Mouse (Mus musculus) effector memory CD4-positive, alpha-beta T cell, adult 7 months (primary cell): Measurements from ENCODE around the gene Olfml2b. TPM values are rescaled to one million over a fixed set of nuclear protein-coding genes. Genes with fewer than 3 reads are reported as not detected.

Experiments
- polyA plus RNA-seq: library from polyadenylated mRNA; unstranded; fragments of 100-300 nt; shearing (Covaris generic); gene quantifications from one replicate; pipeline ENCODE4 v1.2.1, GENCODE M21; 2017

The Olfml2b gene
- 0.44 TPM for polyA plus RNA-seq

DNA sequence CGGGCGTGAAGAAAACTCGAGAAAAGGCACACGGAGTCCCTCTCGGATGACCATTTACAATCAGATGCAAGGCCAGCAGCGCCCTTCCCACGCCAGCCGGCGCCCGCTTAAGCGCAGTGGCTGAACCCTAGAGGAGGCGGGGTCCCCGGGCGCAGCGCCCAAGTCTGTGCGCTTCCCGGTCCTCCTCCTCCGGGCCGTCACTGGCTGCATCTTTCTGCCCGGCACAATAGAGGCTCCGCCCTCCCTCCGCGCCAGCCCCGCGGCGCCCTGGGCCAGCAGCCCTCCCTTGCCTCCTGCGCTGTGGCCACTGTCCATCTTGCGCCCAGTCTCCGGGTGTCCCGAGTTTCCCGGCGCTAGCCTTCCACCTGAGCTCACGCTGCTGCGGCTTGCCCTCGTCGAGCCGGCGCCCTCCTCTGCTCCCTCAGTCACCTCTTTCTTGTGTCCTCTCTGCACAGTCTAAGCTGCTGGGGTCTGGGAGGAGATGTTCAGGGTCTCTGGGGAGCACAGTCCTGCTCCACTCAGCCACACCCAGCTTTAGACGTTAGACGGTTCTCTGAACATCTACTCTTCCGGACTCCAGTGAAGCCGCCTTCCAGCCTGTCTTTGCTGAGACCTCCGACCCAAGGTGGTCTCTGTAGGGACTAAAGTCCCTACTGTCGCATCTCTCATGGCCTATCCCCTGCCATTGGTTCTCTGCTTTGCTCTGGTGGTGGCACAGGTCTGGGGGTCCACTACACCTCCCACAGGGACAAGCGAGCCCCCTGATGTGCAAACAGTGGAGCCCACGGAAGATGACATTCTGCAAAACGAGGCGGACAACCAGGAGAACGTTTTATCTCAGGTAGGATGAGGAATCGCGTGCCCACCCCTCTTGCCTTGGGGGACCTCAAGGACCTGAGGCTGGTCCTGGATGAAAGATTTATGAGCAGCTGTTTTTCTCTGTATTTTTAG lies at the start of gene Olfml2b:
Olfml2b (plus strand) TSS at position 278 of the 951 bp plus-strand sequence.

Other genes with a start within 250 kb of the Olfml2b start
- gene Nos1ap, start 54.7 kb upstream of the Olfml2b start, polyA plus RNA-seq: 1.3 TPM
- gene Atf6, start 223.2 kb downstream of the Olfml2b start, polyA plus RNA-seq: 26.7 TPM
- 0.71 TPM for gene Gm26620, start 240.5 kb downstream of the Olfml2b start, polyA plus RNA-seq
- 39.6 TPM for gene Dusp12, start 241.0 kb downstream of the Olfml2b start, polyA plus RNA-seq